Mouse (Mus musculus) spleen, postnatal 14 days (tissue): ENCODE results near the gene Tnfaip2.

Source experiments
- DNase-seq, 2 experiments: peaks; one replicate each; pipeline ENCODE4 v3.0.0; 2021 to 2022; ENCODE audit warnings: low spot score in 2 of 2

The Tnfaip2 gene

DNA sequence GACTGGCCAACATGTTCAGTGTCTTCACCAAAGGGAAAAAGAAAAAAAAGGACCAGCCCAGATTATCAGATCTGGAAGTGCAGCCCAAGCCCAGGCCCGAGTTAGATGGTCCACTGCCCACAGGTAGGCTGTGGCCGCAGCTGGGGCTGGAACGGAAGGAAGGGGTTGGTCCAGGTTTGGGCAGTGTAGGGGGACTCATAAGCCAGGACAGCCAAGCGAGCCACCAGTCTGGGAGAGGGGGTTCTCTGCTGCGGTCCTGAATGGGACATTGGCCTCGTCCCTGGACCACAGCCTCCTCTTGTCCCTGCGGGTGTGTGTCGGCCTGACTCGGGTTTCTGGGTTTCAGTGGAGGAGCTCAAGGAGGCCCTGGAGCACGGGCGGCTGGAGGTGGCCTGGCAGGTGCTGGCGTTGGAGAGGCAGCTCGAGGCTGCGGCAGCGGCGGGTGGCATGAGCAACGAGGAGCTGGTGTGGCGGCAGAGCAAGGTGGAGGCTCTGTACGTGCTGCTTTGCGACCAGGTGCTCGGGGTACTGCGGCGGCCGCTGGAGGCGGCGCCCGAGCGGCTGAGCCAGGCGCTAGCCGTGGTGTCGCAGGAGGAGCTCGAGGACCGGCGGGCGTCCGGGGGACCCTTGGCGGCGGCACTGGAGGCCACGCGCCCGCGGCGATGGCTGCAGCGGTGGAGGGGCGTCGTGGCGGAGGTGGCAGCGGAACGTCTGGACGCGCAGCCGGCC, 3.1 kb downstream of the Tnfaip2 start:
- DNase-seq: no peak

DNA sequence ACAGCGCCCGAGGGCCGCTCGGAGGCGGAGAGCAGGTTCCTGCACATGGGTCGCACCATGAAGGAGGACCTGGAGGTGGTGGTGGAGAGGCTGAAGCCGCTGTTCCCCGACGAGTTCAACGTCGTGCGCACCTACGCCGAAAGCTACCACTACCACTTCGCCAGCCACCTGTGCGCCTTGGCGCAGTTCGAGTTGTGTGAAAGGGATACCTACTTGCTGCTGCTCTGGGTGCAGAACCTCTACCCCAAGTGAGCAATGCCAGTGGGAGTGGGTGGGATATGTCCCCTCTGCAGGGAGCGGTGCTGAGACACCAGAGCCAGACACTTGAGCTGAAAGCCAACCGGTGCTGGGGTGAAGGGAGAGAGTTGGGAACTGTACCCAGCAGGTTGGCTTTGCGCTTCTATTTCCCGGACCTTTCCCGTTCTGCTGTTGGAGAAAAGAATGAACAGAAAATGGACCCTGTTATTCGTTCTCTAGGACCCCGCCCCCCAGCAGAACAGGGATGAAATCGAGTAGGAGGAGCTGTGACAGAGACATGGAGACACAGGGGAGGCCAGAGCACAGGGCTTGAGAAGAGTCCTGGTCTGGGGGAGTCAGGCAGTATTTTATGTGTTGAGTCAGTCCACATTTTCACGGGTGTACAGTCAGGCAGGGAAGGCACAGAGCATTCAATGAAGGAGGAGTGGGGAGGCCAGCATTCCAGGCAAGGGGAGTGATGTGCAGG, 3.8 kb downstream of the Tnfaip2 start:
- no peak for DNase-seq

DNA sequence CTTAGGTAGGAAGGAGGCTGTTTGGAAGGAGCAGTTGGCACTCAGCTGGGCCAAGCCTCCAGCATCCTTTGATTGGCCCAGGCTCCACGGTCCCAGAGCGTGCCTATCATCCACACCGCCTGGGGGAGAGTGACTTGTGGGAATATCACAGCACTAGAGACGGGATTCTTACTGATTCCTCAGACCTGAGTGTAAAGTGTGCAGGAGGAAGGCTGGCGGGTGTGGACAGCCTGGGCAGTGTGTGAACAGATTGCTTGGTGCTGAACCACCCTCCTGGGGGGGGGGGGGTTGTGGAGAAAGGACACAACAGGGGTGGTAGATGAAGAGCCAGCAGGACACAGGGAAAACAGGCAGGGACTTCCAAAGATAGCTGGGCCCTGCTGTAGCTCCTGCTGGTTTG, 4.5 kb downstream of the Tnfaip2 start:
- DNase-seq: no peak

DNA sequence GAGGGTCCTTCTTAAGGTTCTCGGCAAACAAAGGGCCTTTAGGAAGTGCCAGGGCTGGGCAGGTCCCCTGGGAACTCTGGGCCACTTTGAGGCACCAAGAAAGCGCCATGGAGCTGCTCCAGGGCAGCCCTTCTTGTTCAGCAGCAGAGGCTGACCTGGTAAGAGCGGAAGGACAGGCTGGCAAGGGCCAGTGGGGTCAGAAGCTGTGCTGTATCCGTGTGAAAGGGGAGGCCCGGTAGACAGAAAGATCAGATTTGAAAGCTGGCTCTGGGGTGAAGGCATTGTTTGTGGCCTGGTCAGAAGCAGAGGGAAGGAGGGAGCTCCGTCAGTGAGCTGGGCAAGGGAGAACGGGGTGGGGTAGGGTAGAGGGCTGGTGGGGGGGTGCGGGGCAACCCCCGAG, 5.1 kb downstream of the Tnfaip2 start:
- no peak for DNase-seq

DNA sequence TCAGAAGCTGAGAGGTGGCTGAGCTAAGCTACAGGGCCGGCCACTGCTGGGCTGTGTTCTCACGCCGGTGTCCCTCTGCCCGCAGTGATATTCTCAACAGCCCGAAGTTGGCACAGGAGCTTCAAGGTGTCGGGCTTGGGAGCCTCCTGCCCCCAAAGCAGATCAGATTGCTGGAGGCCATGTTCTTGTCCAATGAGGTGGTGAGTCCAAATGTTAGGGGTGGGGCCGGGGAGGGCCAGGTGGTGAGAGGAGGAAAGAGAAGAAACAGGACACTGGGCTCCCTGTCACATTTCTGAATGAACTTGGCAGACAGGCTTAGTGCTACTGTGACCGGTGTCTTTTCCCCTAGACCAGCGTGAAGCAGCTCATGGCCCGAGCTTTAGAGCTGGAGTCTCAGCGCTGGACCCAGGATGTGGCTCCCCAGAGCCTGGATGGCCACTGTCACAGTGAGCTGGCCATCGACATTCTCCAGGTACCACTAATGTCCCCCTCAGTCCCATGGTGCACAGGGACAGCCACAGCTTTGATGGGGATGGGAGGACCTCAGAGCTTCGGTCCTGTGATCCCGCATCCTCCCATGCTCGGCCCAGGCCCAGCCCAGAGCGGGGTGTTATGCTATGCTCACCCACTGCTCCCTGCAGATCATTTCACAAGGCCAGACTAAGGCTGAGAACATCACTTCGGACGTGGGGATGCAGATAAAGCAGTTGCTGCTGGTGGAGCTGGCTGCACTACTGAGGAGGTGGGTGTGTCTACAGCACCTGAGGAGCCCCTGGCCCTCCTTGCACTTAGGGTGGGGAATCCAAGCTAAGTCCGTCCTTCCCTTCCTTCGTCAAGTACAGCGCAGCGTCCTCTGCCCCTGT, 5.9 kb downstream of the Tnfaip2 start:
- no peak for DNase-seq

DNA sequence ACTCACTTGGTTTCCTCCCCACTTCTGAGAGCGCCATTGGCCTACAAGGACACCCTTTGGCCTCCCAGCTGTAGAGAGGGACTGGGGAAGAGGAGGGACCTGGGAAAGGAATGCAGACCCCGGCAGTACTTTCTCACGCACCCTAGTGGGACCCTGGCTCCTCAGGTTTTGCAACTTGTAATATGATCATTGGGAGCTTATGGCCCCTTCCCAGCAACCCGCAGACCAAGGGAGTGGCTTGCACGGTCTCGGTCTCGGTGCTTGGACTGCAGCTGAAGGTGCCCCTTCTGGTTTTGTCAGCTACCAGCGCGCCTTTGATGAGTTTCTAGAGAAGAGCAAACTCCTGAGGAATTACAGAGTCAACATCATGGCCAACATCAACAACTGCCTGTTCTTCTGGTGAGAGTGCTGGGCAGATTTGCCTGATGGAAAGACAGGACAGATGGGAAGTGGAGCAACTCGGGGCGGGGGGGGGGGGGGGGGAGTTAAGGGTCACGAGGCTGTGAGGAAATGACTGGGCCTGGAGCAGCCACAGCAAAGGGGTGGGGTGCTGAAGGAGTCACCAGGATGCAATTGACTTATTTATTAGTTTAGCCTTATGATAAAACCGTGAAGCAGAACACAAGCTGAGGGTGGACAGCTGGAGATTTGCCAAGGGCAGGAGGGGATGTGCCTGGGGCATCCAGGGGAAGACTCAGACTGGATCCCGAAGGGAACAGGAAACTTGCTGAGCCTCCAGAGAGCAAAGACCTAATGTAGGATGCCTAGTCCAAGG, 6.8 kb downstream of the Tnfaip2 start:
- no peak for DNase-seq

DNA sequence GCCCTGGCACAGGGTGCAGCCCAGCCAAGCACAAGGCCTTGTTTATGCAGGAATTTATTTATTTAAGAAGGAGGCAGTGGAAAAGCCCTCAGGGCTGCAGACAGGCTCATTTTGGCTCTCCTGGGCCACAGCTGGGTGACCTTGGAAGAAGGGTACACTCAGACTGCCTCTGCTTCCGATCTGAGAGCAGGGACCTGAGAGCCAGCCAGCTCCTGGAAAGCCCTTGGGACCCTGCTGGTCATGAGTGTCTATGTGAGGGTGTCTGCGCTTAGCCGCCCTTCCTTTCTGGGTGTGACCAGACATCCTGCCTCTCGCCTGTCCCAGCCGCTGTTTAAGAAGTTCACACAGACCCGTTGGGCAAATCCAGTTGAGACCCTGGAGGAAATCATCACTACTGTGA, 8.1 kb downstream of the Tnfaip2 start:
- no peak for DNase-seq

DNA sequence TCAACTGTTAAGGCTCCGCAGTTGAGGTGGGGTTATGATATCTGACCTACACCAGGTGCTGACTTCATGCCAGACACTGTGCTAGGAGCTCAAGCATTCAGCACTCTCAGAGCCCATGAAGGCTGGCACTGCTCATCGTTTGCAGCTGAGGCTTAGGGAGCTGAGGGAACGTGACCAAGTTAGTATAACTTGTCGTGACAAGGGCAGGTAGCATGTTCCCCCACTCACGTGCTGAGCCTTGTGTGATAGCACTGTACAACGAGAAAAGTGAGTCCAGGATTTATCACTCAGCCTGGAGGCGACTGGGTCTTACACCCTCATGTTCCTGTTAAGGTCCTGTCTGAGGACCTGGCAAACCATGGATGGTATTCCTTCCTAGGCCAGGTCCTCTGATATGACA, 9.3 kb downstream of the Tnfaip2 start:
- DNase-seq: no peak

DNA sequence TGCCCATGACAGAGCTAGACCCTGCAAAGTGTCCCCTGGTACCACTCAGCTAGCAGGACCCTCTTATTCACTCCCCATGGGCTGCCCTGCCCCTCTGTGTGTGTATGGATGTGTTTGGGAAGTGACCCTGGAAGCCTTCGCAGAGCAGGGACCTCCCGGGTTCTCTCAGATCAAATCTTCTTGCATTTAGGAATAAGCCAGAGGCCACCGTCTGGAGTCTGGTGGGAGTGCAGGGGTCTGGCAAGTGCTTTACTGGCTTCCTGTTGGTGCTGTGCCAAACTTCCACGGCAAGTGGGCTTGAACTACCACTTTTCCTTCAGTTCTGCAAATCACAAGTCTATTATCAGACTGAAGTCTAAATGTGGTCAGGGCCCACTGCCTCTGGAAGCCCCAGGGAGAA, 11.8 kb downstream of the Tnfaip2 start:
- DNase-seq: no peak

DNA sequence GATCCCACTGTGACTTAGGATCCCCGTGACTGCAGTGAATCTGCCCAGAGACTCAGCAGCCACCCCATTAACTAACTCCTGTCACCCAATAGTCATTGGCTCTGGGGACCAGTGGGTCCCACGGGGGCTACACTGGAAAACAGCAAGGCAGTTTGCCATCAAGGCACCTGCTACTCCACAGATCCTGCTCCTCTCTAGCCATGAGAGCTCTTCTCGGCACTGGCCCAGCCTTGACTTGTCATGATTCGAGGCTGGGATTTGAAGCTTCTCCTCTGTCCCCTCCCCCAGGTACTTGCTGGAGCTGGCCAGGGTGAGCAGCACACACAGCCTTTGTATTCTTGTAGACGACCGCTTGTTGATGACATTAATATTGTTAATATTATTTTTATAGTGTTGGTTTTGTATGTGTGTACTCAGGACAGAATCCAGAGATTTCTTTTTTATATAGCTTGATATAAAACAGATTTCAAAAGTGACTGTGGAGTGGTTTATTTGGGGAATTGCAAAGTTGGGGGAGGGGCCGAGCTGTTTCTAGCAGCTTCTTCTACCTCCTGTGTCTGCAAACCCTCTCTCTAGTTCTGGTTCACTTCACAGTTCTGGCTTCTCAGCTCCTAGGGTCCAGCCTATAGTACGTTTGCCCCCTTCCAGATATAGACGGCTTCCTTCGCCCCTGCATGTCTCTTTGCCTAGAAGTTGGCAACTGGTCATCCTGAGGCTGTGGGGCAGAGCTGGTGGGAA, 12.4 kb downstream of the Tnfaip2 start:
- DNase-seq: no peak

DNA sequence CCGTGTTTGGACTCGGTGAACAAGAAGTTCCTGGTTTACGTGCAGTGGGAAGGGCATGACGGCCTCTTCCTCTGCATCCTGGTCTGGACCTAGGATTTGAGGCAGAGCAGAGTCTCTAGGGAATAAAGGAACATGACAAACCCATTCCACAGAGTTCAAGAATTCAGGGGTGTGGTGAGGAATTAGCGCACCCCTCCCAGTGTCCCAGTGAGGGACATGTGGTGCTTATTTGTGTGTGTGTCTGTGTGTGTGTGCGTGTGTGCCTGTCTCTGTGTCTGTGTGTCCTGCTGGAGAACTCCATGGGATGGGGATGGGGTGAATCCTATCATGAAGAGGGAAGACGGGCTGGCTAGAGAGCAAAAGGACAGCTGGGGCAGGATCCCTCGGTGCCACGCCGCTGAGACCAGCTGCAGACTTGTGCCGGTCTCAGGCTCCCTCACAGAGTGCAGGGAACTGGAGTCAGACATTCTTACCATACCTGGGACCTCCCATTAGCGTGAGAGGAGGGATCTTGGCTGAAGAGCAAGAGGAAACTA, 13.1 kb downstream of the Tnfaip2 start:
- no peak for DNase-seq

DNA sequence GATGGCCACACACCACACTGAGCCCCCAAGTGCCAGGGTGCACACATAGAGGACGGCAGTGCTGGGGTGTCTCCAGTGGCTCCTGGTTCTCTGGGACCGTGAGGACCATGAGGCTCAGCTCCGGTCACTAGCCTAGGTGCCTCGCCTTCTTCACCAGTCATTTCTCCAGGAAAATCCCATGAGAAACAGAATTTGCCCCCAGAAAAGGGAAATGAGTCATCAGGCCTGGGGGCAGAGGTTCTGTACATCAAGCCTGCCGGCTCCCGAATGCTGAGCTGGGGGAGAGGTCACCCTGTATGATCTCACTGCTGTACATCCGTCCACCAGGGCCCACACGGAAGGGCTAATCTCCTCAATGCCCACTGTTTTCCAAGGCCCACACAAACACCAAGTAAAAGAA, 13.6 kb downstream of the Tnfaip2 start:
- DNase-seq: no peak

DNA sequence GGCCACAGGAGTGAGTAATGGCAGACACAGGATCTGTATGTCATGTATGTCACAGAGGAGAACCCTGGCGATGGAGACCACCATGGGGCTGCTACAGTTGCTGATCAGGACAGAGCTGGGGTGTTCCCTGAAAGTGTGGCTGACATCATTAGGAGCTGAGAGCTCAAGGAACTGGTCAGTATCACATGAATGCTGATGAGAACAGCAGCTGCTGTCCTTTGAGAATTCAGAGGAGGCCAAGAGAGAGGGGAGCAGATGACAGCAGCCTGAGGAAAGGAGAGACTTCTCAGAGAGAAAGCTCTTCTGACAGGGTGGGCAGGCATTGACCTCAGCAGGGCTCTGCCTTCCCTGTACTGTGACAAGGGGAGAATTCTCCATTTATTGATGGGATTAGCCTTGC, 15.5 kb downstream of the Tnfaip2 start:
- no peak for DNase-seq

DNA sequence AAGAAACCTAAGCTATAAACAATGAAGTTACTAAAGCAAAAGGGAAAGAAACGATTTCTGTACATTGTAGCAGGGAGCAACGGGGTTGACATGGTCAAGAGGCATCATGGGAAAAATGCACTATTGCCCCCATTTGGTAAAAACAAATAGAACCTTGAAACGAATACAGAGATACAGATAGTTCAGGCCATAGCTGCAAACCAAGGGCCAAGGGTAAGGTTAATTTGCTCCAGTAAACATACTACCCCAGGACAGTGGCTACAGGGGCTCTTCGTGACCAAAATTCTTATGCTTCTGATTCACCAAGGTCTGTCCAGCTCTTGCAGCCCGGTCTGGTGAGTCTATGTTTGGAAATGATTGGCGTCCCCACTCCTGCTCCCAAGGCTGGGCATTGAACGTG, 21.3 kb downstream of the Tnfaip2 start:
- no peak for DNase-seq

DNA sequence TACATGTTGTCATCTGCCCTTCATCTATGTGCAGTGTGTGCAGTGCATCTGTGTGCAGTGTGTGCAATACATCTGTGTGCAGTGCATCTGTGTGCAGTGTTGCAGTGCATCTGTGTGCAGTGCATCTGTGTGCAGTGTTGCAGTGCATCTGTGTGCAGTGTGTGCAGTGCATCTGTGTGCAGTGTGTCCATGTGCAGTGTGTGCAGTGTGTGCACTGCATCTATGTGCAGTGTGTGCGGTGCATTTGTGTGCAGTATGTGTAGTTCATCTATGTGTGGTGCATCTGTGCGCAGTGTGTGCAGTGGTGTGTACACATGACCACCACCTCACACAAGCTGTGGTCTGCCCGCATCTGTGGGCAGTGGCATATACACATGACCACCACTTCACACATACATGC, 24.1 kb downstream of the Tnfaip2 start:
- DNase-seq: no peak

DNA sequence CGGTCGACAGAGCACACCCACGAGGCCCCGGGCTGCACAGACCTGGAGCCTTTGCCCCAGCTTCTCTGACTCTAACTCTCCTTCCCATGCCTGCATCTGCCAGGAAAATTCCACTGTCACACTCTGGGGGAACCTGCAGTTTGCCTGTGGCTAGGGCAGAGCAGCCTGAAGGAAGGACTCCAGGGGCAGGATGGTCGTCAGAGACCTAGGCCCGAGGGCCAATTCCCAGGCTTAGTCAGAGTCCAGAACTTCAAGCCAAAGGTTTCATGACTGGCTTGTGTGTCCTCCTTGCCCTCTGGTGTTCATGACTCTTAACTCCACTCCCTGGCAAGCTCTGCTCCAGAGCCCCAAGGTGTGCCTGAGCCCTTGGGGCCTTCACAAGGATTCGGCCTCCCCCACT, 25.9 kb downstream of the Tnfaip2 start:
- DNase-seq: no peak

DNA sequence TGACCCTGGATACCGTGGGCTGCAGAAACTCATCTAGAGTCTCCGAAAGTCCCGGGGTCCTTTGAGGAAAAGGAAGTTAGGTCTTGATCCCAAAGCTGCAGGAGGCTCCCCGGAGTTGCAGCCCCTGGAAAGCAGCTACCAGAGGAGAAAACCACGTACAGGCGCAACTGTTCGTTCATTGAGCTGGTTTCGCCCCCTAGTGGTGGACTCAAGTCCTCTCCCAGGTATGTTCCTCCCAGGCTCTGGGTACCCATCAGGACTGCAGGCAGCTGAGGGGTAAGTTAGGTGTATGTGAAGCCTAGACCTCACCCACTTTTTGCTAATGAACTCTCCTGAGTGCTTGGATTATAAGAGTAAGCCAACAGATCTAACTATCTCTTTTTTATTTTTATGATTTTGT, 27.2 kb downstream of the Tnfaip2 start:
- peak in 1 of 2 experiments; percentile 56 for DNase-seq

DNA sequence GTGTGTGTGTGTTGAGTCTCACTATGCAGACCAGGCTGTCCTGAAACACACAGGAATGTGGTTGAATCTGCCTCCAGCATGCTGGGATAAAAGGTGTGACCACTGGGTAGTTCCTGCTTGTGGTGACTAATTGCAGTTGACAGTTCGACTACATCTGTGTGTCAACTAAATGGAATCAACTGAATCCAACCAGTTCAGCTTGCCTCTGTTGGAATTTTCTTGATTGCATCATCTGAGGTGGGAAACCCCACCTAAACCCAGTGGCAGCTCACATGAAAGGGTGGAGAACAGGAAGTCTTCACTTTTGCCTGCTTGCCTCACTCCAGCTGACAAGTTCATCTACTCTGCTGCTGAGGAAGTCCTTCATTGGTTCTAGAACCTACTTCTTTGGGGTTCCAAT, 28.9 kb downstream of the Tnfaip2 start:
- DNase-seq: no peak

DNA sequence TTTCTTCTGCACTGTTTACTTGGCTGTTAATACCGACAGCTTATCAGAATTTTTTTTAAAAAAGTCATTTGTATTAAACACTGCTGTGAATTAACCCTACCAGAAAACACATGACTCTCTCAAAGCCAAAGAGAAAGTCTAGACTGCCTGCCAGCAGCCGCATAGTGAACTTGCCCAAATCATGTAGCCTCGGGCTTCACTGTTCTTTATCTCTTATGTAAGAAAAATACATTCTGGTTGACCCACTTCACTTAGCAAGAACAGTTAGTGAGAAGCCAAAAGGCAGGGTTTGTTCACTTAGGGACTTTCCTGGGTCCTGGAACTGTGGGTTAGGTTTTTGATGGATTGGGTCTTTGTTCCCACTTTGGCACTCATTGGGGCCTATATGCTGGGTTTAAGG, 29.5 kb downstream of the Tnfaip2 start:
- no peak for DNase-seq

DNA sequence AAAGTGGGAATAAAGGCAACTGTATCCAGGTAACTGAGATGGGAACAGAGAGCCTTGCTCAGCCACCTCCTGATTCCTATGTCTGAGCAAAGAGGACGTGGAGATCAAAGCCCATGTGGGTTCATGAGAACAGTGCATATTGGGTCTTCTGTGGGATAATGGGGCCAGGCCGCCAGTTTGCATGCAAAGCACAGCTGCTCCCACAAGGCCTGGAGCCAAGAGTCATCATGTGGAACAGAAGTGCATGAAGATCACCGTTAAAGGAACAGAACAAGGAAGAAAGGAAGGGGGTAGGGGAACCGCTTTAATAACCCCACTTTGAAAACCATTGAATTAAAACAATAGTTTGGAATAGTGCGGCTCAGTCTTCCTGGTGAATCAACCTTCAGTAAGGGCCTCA, 30.6 kb downstream of the Tnfaip2 start:
- DNase-seq: no peak

DNA sequence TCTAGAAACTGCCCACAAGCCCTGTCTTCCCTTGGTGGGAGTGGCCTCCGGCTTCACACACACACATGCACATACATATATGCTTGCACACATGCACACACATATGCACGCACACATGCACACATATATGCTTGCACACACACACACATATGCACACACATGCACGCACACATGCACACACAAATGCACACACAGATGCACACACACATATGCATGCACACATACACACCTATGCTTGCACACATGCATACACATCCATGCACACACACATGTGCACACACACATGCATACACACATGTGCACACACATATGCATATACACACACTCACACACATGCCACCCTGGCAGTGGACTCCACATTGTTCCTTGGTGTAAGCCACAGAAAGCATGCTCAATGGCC, 32.1 kb downstream of the Tnfaip2 start:
- DNase-seq: no peak
